Mouse (Mus musculus) limb, embryonic 12.5 days (tissue): ENCODE data around the gene Cyth1. TPM values are rescaled to one million over a fixed set of nuclear protein-coding genes. Genes with fewer than 3 reads are reported as not detected.

Experiments used
- ATAC-seq: fragments of 200-750 bp; cut with Nextera tagmentation; 2 replicates; pipeline ENCODE4 v1.8.0; 2017; ENCODE audit warnings: low read depth, moderate TSS enrichment; ENCODE audit not compliant: insufficient number of reproducible peaks, insufficient read depth, low FRiP score, low TSS enrichment
- H3K27ac ChIP-seq: fragments of 300-500 bp; sonication (generic); 2 replicates; pipeline ENCODE4 v1.5.1; 2016; ENCODE audit warnings: mild to moderate bottlenecking, moderate library complexity
- H3K27me3 ChIP-seq: fragments of 300-500 bp; sonication (generic); 2 replicates; pipeline ENCODE4 v1.6.1; 2016; ENCODE audit warnings: mild to moderate bottlenecking, moderate library complexity
- H3K36me3 ChIP-seq: fragments of 300-500 bp; sonication (generic); 2 replicates; pipeline ENCODE4 v1.6.1; 2016; ENCODE audit warnings: mild to moderate bottlenecking, moderate library complexity
- H3K4me1 ChIP-seq: fragments of 300-500 bp; sonication (generic); replicated peaks from 2 replicates; pipeline ENCODE4 v1.6.1; 2016
- H3K4me2 ChIP-seq: fragments of 300-500 bp; sonication (generic); 2 replicates; pipeline ENCODE4 v1.6.1; 2016; ENCODE audit warnings: mild to moderate bottlenecking, moderate library complexity
- H3K4me3 ChIP-seq: fragments of 300-500 bp; sonication (generic); replicated peaks from 2 replicates; pipeline ENCODE4 v1.5.1; 2016; ENCODE audit warnings: mild to moderate bottlenecking
- H3K9ac ChIP-seq: fragments of 300-500 bp; sonication (generic); replicated peaks from 2 replicates; pipeline ENCODE4 v1.6.1; 2016; ENCODE audit warnings: mild to moderate bottlenecking, moderate library complexity
- H3K9me3 ChIP-seq: fragments of 300-500 bp; sonication (generic); 2 replicates; pipeline ENCODE4 v1.6.1; 2016; ENCODE audit warnings: mild to moderate bottlenecking, moderate library complexity
- WGBS: fragments of 180-500 bp; shearing (Covaris S2); methylation state at CpG from one replicate; pipeline ENCODE4 v1.1.7; 2016; 5-methylcytosine and 5-hydroxymethylcytosine counted together
- polyA plus RNA-seq: library from polyadenylated mRNA; unstranded; fragments of >200 nt; fragmentation: Nextera tagmentation; extraction: Ambion mirVana; gene quantifications from 2 replicates; pipeline ENCODE4 v1.2.1, GENCODE M21; 2016

Cyth1 gene
- polyA plus RNA-seq, 1 experiment from 2014 or later: 26.3 TPM

- ATAC-seq: no peak
- no peak overlapping the region for H3K4me2 ChIP-seq
- WGBS: 71% methylated on average over 9 of the region's 9 CpGs
Observed at GRCm38 (mm10) chr11:118147877-118148637, 100.3 kb downstream of the Cyth1 start.

GRCm38 (mm10) chr11:118146446-118146845 is 101.9 kb downstream of the Cyth1 start:
- no peak overlapping the region for H3K9ac ChIP-seq
- peaks cover 2% of the 10 kb centered on the region; the same call in 1 of the 2 replicates for H3K9me3 ChIP-seq
- H3K4me3 ChIP-seq: no peak overlapping the region
- H3K27ac ChIP-seq: no peak overlapping the region
- no peak overlapping the region for H3K4me2 ChIP-seq
- no peak for ATAC-seq
- no peaks in the 10 kb centered on the region for H3K36me3 ChIP-seq
- 93% methylated on average over 10 of the region's 10 CpGs for WGBS
- H3K4me1 ChIP-seq: peaks cover 14% of the 10 kb centered on the region
- H3K27me3 ChIP-seq: 0 out of 2 replicates have a peak, but pooled peaks cover 5% of the 10 kb centered on the region

More at GRCm38 (mm10) chr11:118147877-118148637, 100.3 kb downstream of the Cyth1 start:
- Histone ChIP-seq H3K27ac (no peak overlapping the region), H3K9ac (no peak overlapping the region), H3K27me3 (0 out of 2 replicates have a peak, but pooled peaks cover 5% of the 10 kb centered on the region), H3K9me3 (peaks cover 7% of the 10 kb centered on the region; the same call in 1 of the 2 replicates), H3K4me3 (no peak overlapping the region), H3K4me1 (peaks cover 6% of the 10 kb centered on the region), H3K36me3 (no peaks in the 10 kb centered on the region)

- no peak overlapping the region for H3K9ac ChIP-seq
- WGBS: 79% methylated on average over 16 of the region's 16 CpGs
- no peaks in the 10 kb centered on the region for H3K36me3 ChIP-seq
- no peak overlapping the region for H3K4me3 ChIP-seq
- ATAC-seq: no peak
- H3K4me2 ChIP-seq: no peak overlapping the region
- H3K4me1 ChIP-seq: peaks cover 18% of the 10 kb centered on the region
- H3K9me3 ChIP-seq: no peaks in the 10 kb centered on the region
- no peak overlapping the region for H3K27ac ChIP-seq
- H3K27me3 ChIP-seq: 0 out of 2 replicates have a peak, but pooled peaks cover 5% of the 10 kb centered on the region
Observed at GRCm38 (mm10) chr11:118145771-118146351, 102.5 kb downstream of the Cyth1 start.

GRCm38 (mm10) chr11:118145092-118145491 is 103.3 kb downstream of the Cyth1 start:
- no peak for ATAC-seq
- Histone ChIP-seq H3K4me3 (no peak overlapping the region), H3K9ac (no peak overlapping the region), H3K9me3 (no peaks in the 10 kb centered on the region), H3K27me3 (0 out of 2 replicates have a peak, but pooled peaks cover 5% of the 10 kb centered on the region), H3K4me2 (no peak overlapping the region), H3K36me3 (no peaks in the 10 kb centered on the region), H3K4me1 (peaks cover 20% of the 10 kb centered on the region), H3K27ac (no peak overlapping the region)
- WGBS: 85% methylated on average over 4 of the region's 4 CpGs

GRCm38 (mm10) chr11:118143731-118144130 is 104.7 kb downstream of the Cyth1 start:
- WGBS: 93% methylated on average over 4 of the region's 4 CpGs
- ATAC-seq: no peak
- Histone ChIP-seq H3K9ac (no peak overlapping the region), H3K9me3 (peaks cover 4% of the 10 kb centered on the region; the same call in 1 of the 2 replicates), H3K4me1 (peaks cover 18% of the 10 kb centered on the region), H3K4me2 (no peak overlapping the region), H3K27me3 (no peaks in the 10 kb centered on the region), H3K27ac (no peak overlapping the region), H3K4me3 (no peak overlapping the region), H3K36me3 (no peaks in the 10 kb centered on the region)

- H3K4me2 ChIP-seq: no peak overlapping the region
- ATAC-seq: no peak
- 0 out of 2 replicates have a peak overlapping the region, but pooled peaks have one; percentile 17 for H3K27ac ChIP-seq
- peaks cover 10% of the 10 kb centered on the region; the same call in 1 of the 2 replicates for H3K9me3 ChIP-seq
- H3K4me3 ChIP-seq: no peak overlapping the region
- peaks cover 18% of the 10 kb centered on the region for H3K4me1 ChIP-seq
- H3K9ac ChIP-seq: no peak overlapping the region
- H3K36me3 ChIP-seq: no peaks in the 10 kb centered on the region
- WGBS: 46% methylated on average over 7 of the region's 7 CpGs
- no peaks in the 10 kb centered on the region for H3K27me3 ChIP-seq
Observed at GRCm38 (mm10) chr11:118142547-118143165, 105.7 kb downstream of the Cyth1 start.

GRCm38 (mm10) chr11:118140771-118141565 is 107.4 kb downstream of the Cyth1 start:
- ATAC-seq: no peak
- Histone ChIP-seq H3K27me3 (no peaks in the 10 kb centered on the region), H3K4me3 (no peak overlapping the region), H3K27ac (0 out of 2 replicates have a peak overlapping the region, but pooled peaks have one; percentile 17), H3K9me3 (peaks cover 10% of the 10 kb centered on the region; the same call in 1 of the 2 replicates), H3K36me3 (no peaks in the 10 kb centered on the region), H3K4me1 (peaks cover 25% of the 10 kb centered on the region), H3K4me2 (no peak overlapping the region), H3K9ac (no peak overlapping the region)
- WGBS: 71% methylated on average over 10 of the region's 10 CpGs

GRCm38 (mm10) chr11:118138347-118138746 is 110.0 kb downstream of the Cyth1 start:
- H3K27me3 ChIP-seq: no peaks in the 10 kb centered on the region
- H3K4me2 ChIP-seq: no peak overlapping the region
- H3K9me3 ChIP-seq: peaks cover 10% of the 10 kb centered on the region; the same call in 1 of the 2 replicates
- H3K4me3 ChIP-seq: no peak overlapping the region
- 96% methylated on average over 6 of the region's 6 CpGs for WGBS
- H3K4me1 ChIP-seq: peaks cover 46% of the 10 kb centered on the region
- ATAC-seq: no peak
- no peaks in the 10 kb centered on the region for H3K36me3 ChIP-seq
- H3K27ac ChIP-seq: no peak overlapping the region
- H3K9ac ChIP-seq: no peak overlapping the region

- ATAC-seq: no peak
- Histone ChIP-seq H3K4me3 (no peak overlapping the region), H3K36me3 (no peaks in the 10 kb centered on the region), H3K27me3 (no peaks in the 10 kb centered on the region), H3K9ac (no peak overlapping the region), H3K4me1 (peaks cover 40% of the 10 kb centered on the region), H3K9me3 (peaks cover 10% of the 10 kb centered on the region; the same call in 1 of the 2 replicates), H3K4me2 (no peak overlapping the region), H3K27ac (no peak overlapping the region)
- WGBS: 55% methylated on average over 5 of the region's 5 CpGs
Observed at GRCm38 (mm10) chr11:118136172-118136632, 112.2 kb downstream of the Cyth1 start.

- WGBS: 39% methylated on average over 6 of the region's 6 CpGs
- H3K36me3 ChIP-seq: no peaks in the 10 kb centered on the region
- no peak overlapping the region for H3K27ac ChIP-seq
- no peak for ATAC-seq
- H3K4me1 ChIP-seq: peaks cover 31% of the 10 kb centered on the region
- no peaks in the 10 kb centered on the region for H3K27me3 ChIP-seq
- no peak overlapping the region for H3K4me2 ChIP-seq
- no peak overlapping the region for H3K9ac ChIP-seq
- peaks cover 10% of the 10 kb centered on the region; the same call in 1 of the 2 replicates for H3K9me3 ChIP-seq
- no peak overlapping the region for H3K4me3 ChIP-seq
Observed at GRCm38 (mm10) chr11:118135271-118135670, 113.1 kb downstream of the Cyth1 start.
